Mouse (Mus musculus) kidney, adult 9 months (tissue): ENCODE measurements around the gene Olfr957.

Experiments used
- DNase-seq: peaks from one replicate; pipeline ENCODE4 v3.0.0; 2022

Gene Olfr957

GRCm38 (mm10) chr9:39515531-39515930 lies at the start of gene Olfr957:
Gene Olfr957 (minus strand): TSS chr9:39515809.
- no peak for DNase-seq

GRCm38 (mm10) chr9:39558349-39558647 lies 42.7 kb upstream of the Olfr957 start:
- no peak for DNase-seq

- no peak for DNase-seq
These were observed 42.1 kb upstream of the Olfr957 start for GRCm38 (mm10) chr9:39557529-39558348.

- DNase-seq, result no peak
These were observed 38.3 kb upstream of the Olfr957 start, which contains the start of gene Olfr958 for GRCm38 (mm10) chr9:39553946-39554345. Gene Olfr958 (minus strand): TSS chr9:39554054.

- DNase-seq, result no peak
These were observed 35.2 kb upstream of the Olfr957 start for GRCm38 (mm10) chr9:39550806-39551205.

GRCm38 (mm10) chr9:39523616-39524285 lies 8.1 kb upstream of the Olfr957 start:
- no peak for DNase-seq

- no peak for DNase-seq
These were observed 3.0 kb upstream of the Olfr957 start for GRCm38 (mm10) chr9:39518595-39518994.

- DNase-seq, result no peak
These were observed 6.2 kb downstream of the Olfr957 start for GRCm38 (mm10) chr9:39509412-39509811.

- peak; percentile 47 for DNase-seq
These were observed 6.6 kb downstream of the Olfr957 start for GRCm38 (mm10) chr9:39508998-39509397.

GRCm38 (mm10) chr9:39493895-39494294 lies 21.7 kb downstream of the Olfr957 start, which contains the start of gene Olfr44:
Gene Olfr44 (minus strand): TSS chr9:39493995.
- DNase-seq, result no peak

- no peak for DNase-seq
These were observed 43.8 kb downstream of the Olfr957 start, which contains the start of gene Olfr955 for GRCm38 (mm10) chr9:39471844-39472243. Gene Olfr955 (minus strand): TSS chr9:39471944.
